Mouse (Mus musculus) G1E (cell line): ENCODE measurements around the gene Megf8.

Source experiments
- CTCF ChIP-seq: IDR thresholded peaks from 2 replicates; pipeline ENCODE4 v1.5.1; 2012; ENCODE audit warnings: low read depth, low read length, inconsistent platforms, mixed read lengths
- GATA1 ChIP-seq: IDR thresholded peaks from 2 replicates; pipeline ENCODE4 v1.6.1; 2012; ENCODE audit warnings: borderline replicate concordance, low read length, inconsistent platforms, mixed read lengths
- GATA2 ChIP-seq: IDR thresholded peaks from 2 replicates; pipeline ENCODE4 v1.6.1; 2012; ENCODE audit warnings: low read depth, low read length, inconsistent platforms, borderline replicate concordance
- POLR2AphosphoS5 ChIP-seq: IDR thresholded peaks from 2 replicates; pipeline ENCODE4 v1.6.1; 2012; ENCODE audit warnings: low read depth, low read length, inconsistent platforms; ENCODE audit not compliant: insufficient replicate concordance
- TAL1 ChIP-seq: conservative IDR thresholded peaks from 2 replicates; pipeline ENCODE4 v1.6.1; 2012; ENCODE audit warnings: low read depth, low read length, inconsistent platforms, mixed read lengths

DNA sequence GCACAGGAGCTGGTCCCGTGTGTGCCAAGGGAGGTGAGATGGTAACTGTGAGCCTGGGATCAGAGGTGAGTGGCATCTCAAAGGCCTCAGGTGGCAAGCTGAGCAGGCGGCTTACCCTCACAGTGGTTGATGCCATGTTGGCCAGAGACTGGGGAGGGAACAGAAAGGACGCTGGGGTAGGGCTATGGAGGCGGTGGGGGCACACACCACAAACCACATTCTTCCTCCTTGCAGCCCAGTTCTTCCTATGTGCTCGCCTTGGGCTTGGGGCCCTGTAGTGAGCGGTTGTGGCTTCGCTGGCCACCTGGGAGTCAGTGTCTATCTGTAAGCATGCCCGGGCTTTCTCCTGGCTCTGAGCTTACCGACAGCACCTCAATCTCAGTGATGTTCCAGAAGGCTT, 67.9 kb downstream of the Megf8 start:
- TF ChIP-seq GATA1 (no peak), CTCF (no peak), POLR2AphosphoS5 (no peak), TAL1 (no peak), GATA2 (no peak)
